Mouse (Mus musculus): ENCODE results near the gene Lrrtm4.

Lrrtm4 gene

DNA sequence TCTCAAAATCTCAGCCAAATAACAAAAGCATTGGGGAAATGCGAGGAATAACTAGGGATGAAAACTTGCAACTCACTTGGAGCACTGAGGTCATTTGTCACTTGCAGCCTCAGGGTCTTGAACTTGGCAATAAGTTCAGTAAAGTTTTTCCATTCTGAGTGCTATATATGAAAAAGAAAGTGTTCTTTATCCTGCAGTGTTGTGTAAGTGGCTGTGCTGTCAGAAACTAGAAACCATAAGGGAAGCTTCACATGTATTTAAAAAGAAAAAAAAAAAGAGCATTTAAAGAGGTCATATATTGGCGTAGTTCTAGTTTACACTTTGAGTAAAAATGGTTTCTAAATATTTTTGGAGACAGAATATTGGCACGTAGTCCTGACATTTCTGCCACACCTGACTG lies 313.1 kb downstream of the Lrrtm4 start:
- no peak for DNase-seq

DNA sequence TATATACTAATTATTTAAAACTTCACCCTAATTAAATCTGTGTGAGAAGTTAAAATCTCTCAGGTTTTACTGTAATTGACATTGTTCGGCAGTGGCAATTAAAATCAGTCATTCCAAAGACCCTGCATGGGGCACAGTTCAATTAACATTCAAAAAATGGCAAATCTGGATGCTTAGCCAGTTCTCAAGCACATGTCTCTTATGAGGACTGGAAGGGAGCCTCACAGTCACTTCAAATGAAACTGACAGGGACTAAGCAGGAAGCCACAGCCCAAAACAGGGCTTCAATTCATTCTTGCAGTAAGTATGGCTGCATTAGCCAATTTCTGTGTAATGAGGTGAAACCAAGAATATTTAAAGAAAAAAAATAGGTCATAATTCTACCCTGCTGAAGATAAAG lies 333.6 kb downstream of the Lrrtm4 start:
- no peak for DNase-seq

DNA sequence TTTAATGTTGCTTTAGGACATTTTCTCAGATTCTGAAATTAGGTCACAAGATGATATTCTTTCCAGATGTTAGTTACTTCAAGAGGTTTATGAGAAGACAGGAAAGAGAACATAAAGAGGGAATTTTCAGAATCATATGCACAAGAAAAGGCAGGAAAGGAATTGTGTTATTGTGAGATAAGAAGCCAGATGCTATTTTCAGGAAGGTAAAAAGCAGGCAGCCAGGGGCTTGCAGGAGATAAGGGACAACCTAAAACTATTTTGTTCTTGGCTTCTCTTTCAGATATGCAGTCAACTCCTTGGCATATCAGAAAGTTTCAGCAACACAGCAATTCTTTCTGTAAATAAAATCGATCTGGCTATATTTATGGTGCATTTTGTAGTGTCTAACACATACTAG lies 338.4 kb downstream of the Lrrtm4 start:
- DNase-seq: no peak

DNA sequence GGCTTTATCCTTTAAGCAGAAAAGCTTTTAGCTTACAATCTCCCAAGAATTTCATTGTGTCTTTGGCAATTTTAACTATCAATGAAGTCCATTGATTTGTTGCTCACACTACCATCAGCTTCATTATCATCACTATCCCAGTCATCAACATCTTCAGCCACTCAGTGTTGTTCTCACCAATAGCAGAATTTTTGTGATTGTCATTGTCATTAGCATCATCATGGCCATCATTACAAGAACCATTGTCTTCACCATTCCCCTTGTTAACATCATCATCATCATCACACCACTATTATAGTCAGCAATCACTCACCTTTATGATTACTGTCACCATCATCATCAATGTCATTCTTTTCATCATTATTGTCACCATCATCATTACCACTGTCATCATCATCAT lies 344.9 kb downstream of the Lrrtm4 start:
- DNase-seq: no peak

DNA sequence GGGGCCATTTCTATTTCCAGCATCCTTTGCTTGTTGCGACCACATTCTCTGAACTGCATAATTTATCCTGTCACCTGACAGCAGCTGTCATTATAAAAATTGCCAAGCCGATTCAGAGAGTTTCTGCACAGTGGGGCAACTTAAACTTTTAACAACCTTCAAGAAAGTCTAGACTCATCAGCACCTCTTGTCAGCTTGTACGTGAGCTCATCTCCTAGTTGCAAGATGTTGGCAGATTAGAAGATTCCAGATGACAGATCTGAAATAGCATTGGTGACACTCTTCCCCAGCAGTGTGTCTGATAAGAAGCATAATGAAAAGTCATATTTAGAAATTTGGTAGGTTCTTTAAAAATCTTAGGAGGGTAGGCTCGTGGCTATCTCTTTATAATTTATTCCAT lies 347.9 kb downstream of the Lrrtm4 start:
- no peak for DNase-seq

DNA sequence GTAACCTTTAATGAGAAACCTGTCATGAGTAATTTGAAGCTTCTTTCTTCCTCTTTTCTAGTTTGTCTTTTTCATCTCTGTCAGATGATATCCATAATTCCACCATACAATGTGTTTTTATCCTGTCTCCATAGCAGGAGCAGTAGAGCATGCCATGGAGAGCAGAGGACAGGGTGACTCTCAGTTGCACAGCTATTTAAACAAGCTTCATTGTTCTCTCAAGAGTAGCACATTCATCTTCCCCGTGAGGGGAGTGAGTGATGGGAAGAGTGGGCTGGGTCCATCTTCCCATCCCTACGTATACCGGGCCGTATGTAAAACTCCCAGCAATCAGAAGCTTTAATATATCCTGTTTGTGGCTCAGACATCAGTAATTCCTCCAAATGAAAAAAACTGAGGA lies 370.9 kb downstream of the Lrrtm4 start:
- no peak for DNase-seq

DNA sequence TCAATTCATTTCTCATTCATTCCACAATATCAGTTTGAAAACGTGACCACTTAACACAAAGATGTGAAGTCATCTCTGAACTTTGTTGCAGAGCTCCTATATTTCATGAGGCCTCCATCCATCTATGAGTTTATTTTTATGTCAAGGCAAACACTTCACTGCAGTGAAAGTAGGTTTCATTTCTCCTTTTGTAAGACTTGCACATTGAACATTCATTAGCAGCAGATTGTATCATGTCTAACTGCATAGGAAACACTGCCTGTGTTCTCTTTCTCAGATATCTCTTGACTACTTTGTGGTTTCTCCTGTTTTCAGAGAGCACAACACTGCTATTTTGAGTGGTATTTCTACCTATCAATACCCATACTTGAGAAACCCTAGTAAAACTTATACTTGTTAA lies 388.1 kb downstream of the Lrrtm4 start:
- DNase-seq: no peak

DNA sequence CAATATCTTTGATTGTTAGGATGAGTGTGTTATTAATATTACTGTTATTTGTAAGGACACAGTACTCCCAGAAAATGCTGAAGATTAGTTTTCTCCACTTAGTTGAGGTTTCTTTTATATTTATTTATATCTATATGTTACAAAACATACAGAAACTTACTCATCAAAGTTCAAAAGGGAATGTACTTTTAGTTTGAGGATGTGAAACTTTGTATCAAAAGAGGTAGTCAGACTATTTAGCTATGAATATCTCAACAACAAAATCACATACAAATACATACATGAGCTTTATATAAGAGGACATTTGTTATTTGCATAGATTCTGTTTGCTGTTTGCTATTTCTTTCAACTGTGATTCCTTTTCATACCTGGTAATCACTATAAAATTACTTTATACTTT lies 421.5 kb downstream of the Lrrtm4 start:
- no peak for DNase-seq

DNA sequence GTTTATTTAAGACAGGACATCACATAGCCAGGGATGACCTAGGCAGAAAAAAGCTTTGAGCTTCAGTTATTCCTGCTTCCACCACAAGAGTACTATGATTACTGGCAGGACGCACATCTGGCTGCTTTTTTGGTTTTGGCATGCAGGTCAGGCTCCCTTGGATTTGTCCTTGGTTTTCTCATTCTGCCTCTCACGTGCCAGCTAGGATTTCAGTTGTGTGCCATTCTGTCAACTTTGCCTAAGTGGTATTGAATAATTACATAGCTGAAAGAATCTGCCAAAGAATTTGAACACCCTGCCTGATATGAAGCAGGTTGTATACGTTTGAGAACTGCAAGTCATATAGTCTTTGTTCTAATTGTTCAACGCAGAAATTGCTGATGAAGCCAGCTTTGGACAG lies 451.9 kb downstream of the Lrrtm4 start:
- DNase-seq: no peak

DNA sequence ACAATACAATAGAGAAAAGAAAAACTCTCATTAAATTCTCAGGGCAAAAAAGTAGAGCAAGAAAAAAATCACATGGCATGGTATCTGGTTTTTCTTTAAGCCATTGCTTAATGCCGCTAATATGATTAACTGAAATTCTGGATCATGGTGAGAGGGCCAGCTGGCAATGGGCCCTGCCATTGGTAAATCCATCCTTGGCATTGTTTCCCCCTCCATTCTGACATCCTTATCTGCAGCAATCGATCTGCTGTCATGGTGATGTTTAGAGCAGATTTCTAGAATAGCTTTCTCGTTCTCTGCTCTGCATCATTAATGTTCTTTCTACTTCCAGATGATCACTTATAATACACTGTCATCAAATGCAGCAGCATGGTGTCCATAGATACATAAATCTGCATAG lies 457.5 kb downstream of the Lrrtm4 start:
- DNase-seq: no peak

DNA sequence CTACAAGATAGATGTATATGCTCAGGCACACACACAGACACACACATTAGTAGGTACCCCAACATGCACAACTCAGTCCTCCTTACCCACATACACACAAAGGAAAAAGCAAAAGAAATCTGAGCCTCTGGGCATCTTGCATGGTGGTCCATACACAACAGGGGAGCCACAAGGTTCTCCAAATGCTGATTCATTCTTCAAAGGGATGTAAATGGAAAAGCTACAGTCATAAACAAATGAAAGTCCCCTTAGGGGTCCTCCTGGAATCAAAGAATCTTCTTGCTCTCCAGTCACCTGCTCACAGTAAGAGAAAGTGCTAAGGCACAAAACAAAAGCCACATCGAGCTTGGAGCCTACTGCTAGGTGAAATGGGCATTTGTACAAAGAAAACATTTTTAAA lies 526.3 kb downstream of the Lrrtm4 start:
- no peak for DNase-seq

DNA sequence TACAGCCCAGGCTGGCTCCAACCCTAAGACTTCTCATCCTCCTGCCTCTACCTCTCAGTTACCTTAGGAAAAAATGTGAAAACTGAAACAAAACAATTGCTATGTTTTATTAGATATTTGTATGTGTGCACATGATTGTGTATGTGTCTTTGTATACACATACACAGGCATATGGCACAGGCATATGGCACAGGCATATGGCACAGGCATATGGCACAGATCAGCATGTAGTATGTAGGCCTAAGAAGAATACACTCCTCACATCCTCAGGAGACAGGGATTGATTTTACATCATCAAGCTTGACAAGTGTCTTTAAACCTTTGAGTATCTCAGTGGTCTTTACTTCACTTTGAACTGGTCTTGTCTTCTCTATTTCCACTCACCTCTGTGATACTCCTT lies 531.2 kb downstream of the Lrrtm4 start:
- DNase-seq: no peak

DNA sequence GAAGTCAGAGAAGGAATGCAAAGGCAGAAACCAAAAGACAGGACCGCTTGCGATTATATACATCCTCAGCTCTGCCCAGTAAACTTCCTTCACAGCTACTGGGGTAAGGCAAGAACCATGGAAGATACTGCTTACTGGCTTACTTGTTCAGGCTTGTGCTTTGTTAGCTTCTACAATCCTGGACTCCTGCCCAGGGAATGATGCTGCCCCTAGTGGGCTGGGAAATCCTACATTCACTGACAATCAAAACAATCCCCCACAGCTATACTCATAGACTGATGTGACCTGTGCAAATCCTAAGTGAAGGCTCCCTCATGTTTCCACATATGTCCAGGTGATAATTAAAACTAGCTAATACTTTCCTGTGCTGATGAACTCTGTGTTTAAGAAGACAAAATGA lies 534.7 kb downstream of the Lrrtm4 start:
- no peak for DNase-seq

DNA sequence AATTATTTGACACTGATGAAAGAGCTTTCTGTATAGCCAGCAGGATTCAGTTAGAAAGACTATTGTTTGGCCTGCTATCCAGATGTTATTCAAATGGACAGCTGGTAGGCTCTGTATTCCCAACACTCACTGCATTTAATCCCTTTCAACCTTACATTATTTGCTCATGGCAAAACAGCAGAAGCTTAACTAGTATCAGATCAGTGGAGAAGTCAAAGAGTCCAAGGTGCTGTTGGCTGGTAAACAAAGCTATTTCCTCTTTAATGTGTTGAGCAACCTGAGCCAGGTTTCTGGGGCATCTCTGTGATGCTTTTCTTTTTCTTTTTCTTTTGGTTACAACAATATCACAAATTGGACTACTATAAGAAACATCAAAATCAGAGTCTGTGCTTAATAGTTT lies 536.3 kb downstream of the Lrrtm4 start:
- DNase-seq: no peak

DNA sequence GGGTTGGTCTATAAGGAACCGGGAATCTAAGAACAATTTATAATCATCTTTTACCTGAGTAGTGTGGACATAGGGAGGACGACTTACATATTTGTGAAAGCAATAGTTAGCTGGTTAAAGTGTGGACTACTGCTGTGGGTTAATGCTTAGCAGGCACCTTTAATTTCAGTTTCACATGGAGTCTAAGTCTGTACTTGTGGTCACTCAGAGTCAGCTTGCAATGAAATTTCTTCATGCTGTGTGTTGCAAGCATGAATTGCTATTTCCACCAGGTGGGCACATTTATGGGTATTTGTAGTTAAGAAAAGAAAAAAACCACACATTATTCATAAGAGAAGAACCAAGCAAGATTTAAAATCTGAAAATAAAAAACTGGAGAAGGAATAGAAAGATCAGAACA lies 558.5 kb downstream of the Lrrtm4 start:
- DNase-seq: no peak

DNA sequence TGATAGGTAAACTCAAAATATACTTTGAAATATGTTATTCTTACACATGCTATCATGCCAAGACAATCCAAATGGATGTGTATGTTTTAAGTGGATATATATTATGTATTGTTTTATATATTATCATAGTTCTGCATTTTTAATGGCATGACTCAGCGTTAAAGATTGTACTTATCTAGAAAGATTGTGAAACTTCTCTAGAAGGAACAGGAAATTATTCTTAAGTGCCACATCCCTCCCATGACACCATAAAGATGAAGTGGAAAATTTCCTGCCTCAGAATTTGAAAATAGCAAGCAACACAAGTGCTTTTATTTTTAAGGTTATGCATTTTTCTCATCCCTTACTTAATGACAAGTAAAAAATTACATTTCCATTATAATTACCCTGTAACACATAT lies 563.5 kb downstream of the Lrrtm4 start:
- DNase-seq: no peak

DNA sequence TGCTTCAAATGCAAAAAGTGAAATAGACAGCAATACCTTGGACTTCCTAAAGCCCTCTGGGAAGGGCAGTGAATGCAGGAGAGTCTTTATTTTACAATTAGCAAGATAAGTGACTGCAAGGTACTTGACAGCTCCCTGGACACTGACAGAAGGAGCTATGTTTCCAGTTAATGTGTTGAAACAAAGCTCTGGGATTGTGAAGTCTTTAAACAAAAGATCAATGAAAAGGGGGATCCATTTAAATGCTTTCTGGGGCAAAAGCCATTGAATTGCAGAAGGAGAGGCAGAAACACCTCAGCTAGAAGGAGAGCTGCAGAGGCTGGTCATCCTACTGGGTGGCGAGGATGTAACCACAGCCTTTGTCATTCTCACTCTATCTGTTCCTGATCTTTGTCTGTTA lies 571.1 kb downstream of the Lrrtm4 start:
- no peak for DNase-seq

DNA sequence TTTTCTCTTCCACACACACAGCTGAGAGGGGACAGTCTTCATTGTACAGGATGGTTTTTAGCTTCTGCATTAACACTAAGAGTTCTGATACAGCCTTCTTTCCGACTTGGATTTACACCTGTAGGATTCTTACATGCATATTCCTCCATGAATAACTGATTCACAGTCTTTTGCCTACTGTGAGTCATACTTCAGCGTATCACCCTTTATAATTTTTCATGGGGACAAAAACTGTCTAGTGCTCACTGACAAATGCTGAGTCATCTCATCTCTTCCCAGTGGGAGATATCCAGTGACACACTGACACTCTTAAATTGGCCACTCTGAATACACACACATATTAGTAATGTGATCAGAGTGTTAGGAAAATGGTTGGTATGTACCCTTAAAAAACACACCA lies 600.8 kb downstream of the Lrrtm4 start:
- DNase-seq: no peak

DNA sequence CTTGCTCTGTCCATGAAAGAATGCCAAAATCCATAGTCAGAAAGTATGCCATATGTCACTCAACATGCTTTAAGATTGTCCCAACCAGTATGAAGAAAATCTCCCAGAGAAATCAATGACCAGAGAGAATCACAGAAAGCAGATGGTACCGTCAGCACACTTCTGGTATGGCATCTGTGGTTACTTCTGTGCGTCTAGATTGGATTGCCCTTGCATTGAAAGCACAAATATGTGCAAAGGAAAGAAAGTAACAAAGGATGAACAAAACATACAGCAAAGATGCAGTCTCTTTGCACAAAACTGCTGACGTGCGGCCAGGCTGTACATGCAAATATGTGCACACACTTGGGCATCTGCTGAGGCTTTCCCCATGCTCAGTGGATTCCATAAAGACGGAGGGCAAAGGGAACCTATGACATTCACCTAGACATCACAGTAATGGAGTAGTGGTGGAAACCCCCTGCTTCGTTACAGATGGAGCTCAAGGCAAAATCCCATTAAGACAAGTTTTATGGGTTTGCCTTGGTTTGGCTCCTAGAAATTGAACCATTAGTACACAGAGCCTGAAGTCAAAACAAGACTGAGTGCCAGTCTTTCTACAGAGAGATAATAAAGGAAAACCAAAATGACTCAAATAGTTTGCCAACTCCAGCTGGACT lies 604.1 kb downstream of the Lrrtm4 start:
- no peak for DNase-seq

DNA sequence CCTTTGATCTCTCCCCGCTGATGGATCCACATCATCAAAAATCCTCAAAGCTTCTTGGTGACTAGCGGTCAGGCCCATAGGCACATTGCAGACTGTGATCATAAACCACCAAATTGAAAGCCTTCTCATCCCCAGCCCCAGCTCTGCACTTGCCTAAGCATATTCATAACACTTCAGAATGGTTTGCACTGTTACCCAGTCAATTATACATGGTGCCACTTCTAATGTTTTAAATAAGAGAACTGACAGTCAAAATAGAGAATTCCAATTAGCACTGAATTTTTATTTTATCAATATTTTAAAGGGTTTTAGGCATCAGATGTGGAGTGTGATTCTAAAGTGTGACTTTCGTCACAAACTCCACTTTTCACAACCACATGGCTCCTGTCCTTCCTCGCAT lies 606.8 kb downstream of the Lrrtm4 start:
- no peak for DNase-seq

DNA sequence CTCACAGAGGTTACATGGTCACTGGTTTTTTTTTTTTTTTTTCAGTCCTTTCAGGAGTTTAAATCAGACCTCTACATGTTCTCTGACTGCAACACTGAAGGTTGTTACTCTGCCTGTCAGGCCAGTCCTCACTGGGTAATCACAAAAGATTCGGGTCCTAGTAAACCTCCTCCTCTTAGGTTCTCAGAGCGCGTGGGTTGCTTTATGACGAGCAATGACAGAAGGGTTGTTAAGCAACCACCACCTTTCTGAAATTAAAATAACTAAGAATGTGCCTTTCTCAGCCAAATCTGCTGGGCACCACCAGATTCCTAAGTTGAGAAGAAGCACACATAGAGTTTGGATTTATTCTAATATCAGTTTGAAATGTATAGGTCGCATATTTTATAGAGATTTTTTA lies 644.1 kb downstream of the Lrrtm4 start:
- DNase-seq: no peak

DNA sequence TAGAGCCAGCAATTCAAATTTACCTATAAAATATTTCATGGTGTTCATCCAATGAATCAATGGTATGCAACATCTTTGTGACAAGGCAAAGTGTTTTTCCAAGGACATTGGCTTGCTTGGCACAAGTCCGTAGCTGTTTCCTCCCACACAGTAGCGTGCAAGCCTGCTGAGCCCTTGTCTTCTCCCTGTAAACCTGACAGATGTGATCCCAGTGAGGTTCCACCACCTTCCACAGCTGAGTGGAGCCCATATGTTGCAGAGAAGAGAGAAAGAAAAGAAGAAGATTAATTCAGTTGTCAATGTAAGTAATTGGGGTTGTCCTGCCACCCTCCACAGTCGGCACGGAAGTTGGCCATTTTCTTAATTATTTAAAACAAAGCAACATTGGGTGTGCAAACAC lies 645.4 kb downstream of the Lrrtm4 start:
- no peak for DNase-seq

DNA sequence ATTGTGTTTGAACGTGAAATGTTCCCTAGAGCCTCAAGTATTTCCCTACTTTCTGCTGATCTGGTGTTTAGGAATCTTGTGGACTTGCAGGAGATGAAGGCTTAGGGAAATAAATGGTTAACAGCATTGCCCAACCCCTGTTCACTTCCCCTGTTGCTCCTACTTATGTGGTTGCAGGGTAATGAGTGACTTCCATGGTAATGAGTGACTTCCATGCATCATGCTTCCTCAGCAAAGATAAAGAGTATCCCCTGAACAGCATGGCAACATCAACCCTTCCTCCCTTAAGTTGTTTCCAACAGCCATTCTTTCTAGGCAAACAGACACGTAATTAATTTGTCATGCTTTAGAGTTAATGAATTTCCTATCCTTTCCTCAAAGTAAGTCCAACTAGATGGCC lies 685.5 kb downstream of the Lrrtm4 start:
- no peak for DNase-seq

DNA sequence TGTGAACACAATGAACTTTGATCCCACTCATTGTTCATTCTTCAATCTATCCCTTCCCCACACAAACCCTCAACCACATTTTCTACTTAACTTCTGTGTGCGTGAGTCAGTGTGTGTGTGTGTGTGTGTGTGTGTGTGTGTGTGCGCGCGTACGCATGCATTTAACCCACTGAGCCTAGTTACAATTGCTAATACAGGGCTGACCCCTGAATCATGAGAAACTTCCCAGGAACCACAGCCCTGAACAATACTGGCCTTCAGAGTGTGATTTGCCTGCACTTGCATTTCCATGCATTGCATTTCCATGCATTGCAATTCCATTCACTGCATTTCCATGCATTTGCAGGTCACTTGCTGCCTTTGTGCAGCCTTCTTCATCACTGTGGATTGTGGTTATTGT lies 701.8 kb downstream of the Lrrtm4 start:
- no peak for DNase-seq

DNA sequence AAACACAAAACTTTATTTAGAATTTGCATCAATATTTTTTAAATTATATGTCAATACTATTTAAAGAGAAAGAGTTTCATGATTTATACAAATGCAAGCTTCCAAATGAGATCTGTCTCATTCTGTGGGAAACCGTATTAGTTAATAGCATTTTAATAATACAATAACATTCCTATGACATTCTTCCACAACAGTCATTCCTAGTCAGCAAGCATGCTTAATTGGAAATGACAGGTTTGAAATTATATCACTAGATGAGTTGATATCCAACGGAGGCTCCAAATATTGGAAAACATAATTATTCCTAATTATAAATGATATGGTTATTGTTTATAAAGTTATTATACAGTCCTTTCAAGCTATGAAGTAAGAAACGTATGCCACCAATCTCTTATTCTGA lies 714.7 kb downstream of the Lrrtm4 start:
- DNase-seq: no peak

DNA sequence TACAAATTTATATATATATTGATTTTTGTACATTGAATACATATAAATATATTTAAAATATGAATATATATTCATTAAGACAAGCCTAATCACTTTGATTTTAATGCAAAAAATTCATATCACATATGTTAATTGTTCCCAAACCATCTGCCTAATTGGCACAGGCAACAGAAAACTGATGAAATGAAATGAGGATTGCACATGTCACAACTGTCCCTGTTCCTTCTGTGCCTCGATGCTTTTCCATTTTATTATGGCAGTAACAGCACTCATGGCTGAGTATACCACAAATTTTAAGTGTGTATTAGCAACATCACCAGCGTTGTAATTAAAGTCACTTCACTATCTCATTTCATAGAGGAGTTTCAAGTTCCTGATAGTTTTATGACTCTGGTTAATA lies 732.1 kb downstream of the Lrrtm4 start:
- no peak for DNase-seq
